Mouse (Mus musculus) thymus, adult 2 months (tissue): ENCODE results near the gene Anpep. TPM values are rescaled to one million over a fixed set of nuclear protein-coding genes. Genes with fewer than 3 reads are reported as not detected.

Source experiments
- DNase-seq: peaks from one replicate; pipeline ENCODE4 v3.0.0; 2021
- H3K27ac ChIP-seq: fragments of 200-500 bp; 2 replicates; pipeline ENCODE4 v1.5.1; 2012; ENCODE audit warnings: low read length, control low read depth; ENCODE audit not compliant: control insufficient read depth, insufficient read depth
- H3K27me3 ChIP-seq: fragments of 200-500 bp; 2 replicates; pipeline ENCODE4 v1.6.1; 2012; ENCODE audit warnings: mild to moderate bottlenecking, low read length, moderate library complexity, mixed read lengths; ENCODE audit not compliant: control insufficient read depth, insufficient read depth
- H3K36me3 ChIP-seq: fragments of 200-500 bp; 2 replicates; pipeline ENCODE4 v1.6.1; 2012; ENCODE audit warnings: mild to moderate bottlenecking, low read length, moderate library complexity; ENCODE audit not compliant: control insufficient read depth, insufficient read depth
- H3K4me1 ChIP-seq: fragments of 200-500 bp; replicated peaks from 2 replicates; pipeline ENCODE4 v1.6.1; 2012; ENCODE audit warnings: low read length; ENCODE audit not compliant: control insufficient read depth, insufficient read depth
- H3K4me3 ChIP-seq: fragments of 200-500 bp; 2 replicates; pipeline ENCODE4 v1.5.1; 2012; ENCODE audit warnings: mild to moderate bottlenecking, low read length, control low read depth, moderate library complexity; ENCODE audit not compliant: control insufficient read depth, insufficient read depth
- CTCF ChIP-seq: fragments of 200-500 bp; IDR thresholded peaks from 2 replicates; pipeline ENCODE4 v1.5.1; 2012; ENCODE audit warnings: mild to moderate bottlenecking, control low read depth, low read length, moderate library complexity, borderline replicate concordance; ENCODE audit not compliant: control insufficient read depth, poor library complexity, insufficient read depth; ENCODE audit errors: extremely low read depth
- POLR2A ChIP-seq: fragments of 200-500 bp; IDR thresholded peaks from 2 replicates; pipeline ENCODE4 v1.6.1; 2012; ENCODE audit warnings: mild to moderate bottlenecking, low read length, control low read depth, moderate library complexity; ENCODE audit not compliant: control insufficient read depth, poor library complexity, insufficient read depth; ENCODE audit errors: extremely low read depth
- WGBS: fragments of 180-500 bp; shearing (Covaris S2); methylation state at CpG from one replicate; pipeline ENCODE4 v1.1.7; 2018; 5-methylcytosine and 5-hydroxymethylcytosine counted together
- polyA plus RNA-seq: library from polyadenylated mRNA; depleted of rRNA; stranded (reverse); fragments of >200 nt; gene quantifications from 2 replicates; pipeline ENCODE4 v1.2.3, GENCODE M21; 2012

Anpep gene
- polyA plus RNA-seq, 1 experiment = 20.6 TPM

GRCm38 (mm10) chr7:79894790-79895189 lies 33.9 kb upstream of the Anpep start:
- 93% methylated on average over 1 of the region's 1 CpGs for WGBS
- H3K27me3 ChIP-seq = no peaks in the 10 kb centered on the region
- no peak overlapping the region for H3K4me3 ChIP-seq
- no peaks in the 10 kb centered on the region for H3K4me1 ChIP-seq
- H3K27ac ChIP-seq = no peak overlapping the region
- peaks cover 5% of the 10 kb centered on the region for H3K36me3 ChIP-seq
- no peak for TF ChIP-seq POLR2A
- no peak for TF ChIP-seq CTCF
- DNase-seq = no peak

GRCm38 (mm10) chr7:79892576-79893428 lies 31.9 kb upstream of the Anpep start:
- TF ChIP-seq POLR2A (no peak), CTCF (no peak)
- DNase-seq = no peak
- no peaks in the 10 kb centered on the region for H3K27me3 ChIP-seq
- H3K27ac ChIP-seq = no peak overlapping the region
- no peaks in the 10 kb centered on the region; the same call in 1 of the 2 replicates for H3K36me3 ChIP-seq
- H3K4me1 ChIP-seq = no peaks in the 10 kb centered on the region
- H3K4me3 ChIP-seq = no peak overlapping the region
- WGBS = 94% methylated on average over 6 of the region's 6 CpGs

- 92% methylated on average over 15 of the region's 15 CpGs for WGBS
- TF ChIP-seq CTCF (no peak), POLR2A (no peak)
- H3K36me3 ChIP-seq = no peaks in the 10 kb centered on the region; the same call in 1 of the 2 replicates
- H3K4me1 ChIP-seq = no peaks in the 10 kb centered on the region
- no peaks in the 10 kb centered on the region for H3K27me3 ChIP-seq
- H3K4me3 ChIP-seq = no peak overlapping the region
- DNase-seq = no peak
- H3K27ac ChIP-seq = no peak overlapping the region
These were observed 29.8 kb upstream of the Anpep start for GRCm38 (mm10) chr7:79890436-79891221.

- no peak overlapping the region for H3K4me3 ChIP-seq
- DNase-seq = no peak
- H3K36me3 ChIP-seq = no peaks in the 10 kb centered on the region
- no peaks in the 10 kb centered on the region for H3K4me1 ChIP-seq
- H3K27me3 ChIP-seq = no peaks in the 10 kb centered on the region
- no peak overlapping the region for H3K27ac ChIP-seq
- WGBS = 96% methylated on average over 9 of the region's 9 CpGs
- no peak for TF ChIP-seq CTCF
- TF ChIP-seq POLR2A = no peak
These were observed 27.7 kb upstream of the Anpep start for GRCm38 (mm10) chr7:79888603-79889002.

- TF ChIP-seq CTCF (no peak), POLR2A (no peak)
- Histone ChIP-seq H3K27ac (no peak overlapping the region), H3K27me3 (no peaks in the 10 kb centered on the region), H3K4me3 (no peak overlapping the region), H3K4me1 (no peaks in the 10 kb centered on the region), H3K36me3 (peaks cover 17% of the 10 kb centered on the region)
- no peak for DNase-seq
- 94% methylated on average over 7 of the region's 7 CpGs for WGBS
These were observed 22.9 kb upstream of the Anpep start for GRCm38 (mm10) chr7:79883613-79884334.

- peaks cover 17% of the 10 kb centered on the region for H3K36me3 ChIP-seq
- no peak overlapping the region for H3K27ac ChIP-seq
- WGBS = 97% methylated on average over 6 of the region's 6 CpGs
- no peaks in the 10 kb centered on the region for H3K4me1 ChIP-seq
- TF ChIP-seq CTCF = no peak
- TF ChIP-seq POLR2A = no peak
- H3K4me3 ChIP-seq = no peak overlapping the region
- no peak for DNase-seq
- H3K27me3 ChIP-seq = no peaks in the 10 kb centered on the region
These were observed 21.0 kb upstream of the Anpep start for GRCm38 (mm10) chr7:79881901-79882300.
